Mouse (Mus musculus): ENCODE results near the gene Prune2. TPM values are rescaled to one million over a fixed set of nuclear protein-coding genes. Genes with fewer than 3 reads are reported as not detected.
"Not testable (repeated sequence)": the region's sequence is repeated elsewhere in the genome, so short reads cannot be mapped to it uniquely, and the experiment has no call there.

Gene Prune2
- polyA plus RNA-seq, 1 experiment from 2014 or later: 7.6 TPM

DNA sequence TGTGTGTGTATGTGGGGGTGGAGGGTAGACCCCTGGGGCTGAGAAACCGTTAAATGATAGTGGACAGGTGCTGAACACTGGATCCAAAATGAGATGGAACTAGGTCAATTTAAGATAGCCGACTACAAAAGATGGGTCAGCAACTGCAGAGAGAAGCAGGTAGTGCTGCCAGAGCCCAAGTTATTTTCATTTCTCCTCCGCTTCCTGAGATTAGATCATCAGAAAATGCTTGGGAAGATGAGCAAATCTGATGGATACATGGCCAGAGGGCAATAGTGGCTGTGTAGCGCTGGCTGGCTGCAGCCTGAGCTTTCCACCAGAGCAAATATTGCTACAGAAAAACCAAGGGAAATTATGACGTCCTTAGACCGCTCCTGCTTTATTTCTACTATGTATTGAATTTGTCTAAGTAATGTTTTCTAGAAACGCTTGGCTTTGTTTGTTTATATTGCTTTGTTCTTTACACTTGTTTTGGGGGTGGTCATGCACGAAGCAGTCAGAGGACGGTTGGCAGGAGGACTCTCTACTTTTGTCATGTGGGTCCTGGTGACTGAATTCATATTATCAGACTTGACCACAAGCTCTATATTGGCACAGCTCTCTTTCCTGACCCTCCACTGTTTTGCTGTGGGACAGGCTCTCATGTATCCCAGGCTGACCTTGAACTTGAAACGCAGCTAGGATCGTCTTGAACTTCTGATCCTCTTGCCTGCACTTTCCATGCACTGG is 198.2 kb downstream of the Prune2 start:
- H3K27ac ChIP-seq: no peak overlapping the region
- WGBS: 75% methylated on average over 11 of the region's 11 CpGs
- no peak overlapping the region for H3K9ac ChIP-seq
- no peaks in the 10 kb centered on the region for H3K9me3 ChIP-seq (ENCODE audit: control insufficient read depth, low read length)
- ATAC-seq (ENCODE audit: low FRiP score) (no peak), DNase-seq (ENCODE audit: low spot score) (no peak)
- no peak overlapping the region for H3K4me2 ChIP-seq (replicated peaks)
- H3K36me3 ChIP-seq (replicated peaks; ENCODE audit: control insufficient read depth, insufficient read depth): no peaks in the 10 kb centered on the region
- H3K27me3 ChIP-seq (ENCODE audit: control insufficient read depth, insufficient read depth, low read length): no peaks in the 10 kb centered on the region
- no peak overlapping the region for H3K4me3 ChIP-seq (replicated peaks; ENCODE audit: low read length)
- H3K4me1 ChIP-seq (replicated peaks; ENCODE audit: control insufficient read depth, insufficient read depth, low read length): no peaks in the 10 kb centered on the region

DNA sequence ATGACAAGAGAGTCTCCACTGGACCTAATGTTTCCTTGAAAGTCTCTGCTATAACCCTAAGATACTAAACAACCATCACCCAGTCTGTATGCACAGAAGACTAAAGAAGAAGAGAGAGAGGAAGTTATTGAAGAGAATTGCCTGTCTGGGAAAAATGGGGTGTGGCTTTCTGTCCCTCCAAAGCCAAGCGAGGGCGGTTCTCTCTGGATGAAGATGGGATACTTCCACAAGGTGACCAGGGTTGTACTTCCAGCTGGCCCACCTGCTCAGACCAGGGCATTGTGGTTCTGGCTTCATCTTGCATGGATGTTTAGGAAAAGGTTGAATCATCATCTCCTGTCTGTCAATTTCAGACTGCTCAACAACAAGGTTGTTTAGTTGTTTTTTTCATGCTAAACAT is 199.3 kb downstream of the Prune2 start:
- H3K4me2 ChIP-seq (replicated peaks): no peak overlapping the region
- no peaks in the 10 kb centered on the region for H3K9me3 ChIP-seq (ENCODE audit: control insufficient read depth, low read length)
- ATAC-seq (ENCODE audit: low FRiP score) (no peak), DNase-seq (ENCODE audit: low spot score) (no peak)
- H3K9ac ChIP-seq: no peak overlapping the region
- no peaks in the 10 kb centered on the region for H3K27me3 ChIP-seq (ENCODE audit: control insufficient read depth, insufficient read depth, low read length)
- WGBS: 88% methylated on average over 2 of the region's 2 CpGs
- no peak overlapping the region for H3K4me3 ChIP-seq (replicated peaks; ENCODE audit: low read length)
- no peaks in the 10 kb centered on the region for H3K36me3 ChIP-seq (replicated peaks; ENCODE audit: control insufficient read depth, insufficient read depth)
- H3K27ac ChIP-seq: no peak overlapping the region
- no peaks in the 10 kb centered on the region for H3K4me1 ChIP-seq (replicated peaks; ENCODE audit: control insufficient read depth, insufficient read depth, low read length)

DNA sequence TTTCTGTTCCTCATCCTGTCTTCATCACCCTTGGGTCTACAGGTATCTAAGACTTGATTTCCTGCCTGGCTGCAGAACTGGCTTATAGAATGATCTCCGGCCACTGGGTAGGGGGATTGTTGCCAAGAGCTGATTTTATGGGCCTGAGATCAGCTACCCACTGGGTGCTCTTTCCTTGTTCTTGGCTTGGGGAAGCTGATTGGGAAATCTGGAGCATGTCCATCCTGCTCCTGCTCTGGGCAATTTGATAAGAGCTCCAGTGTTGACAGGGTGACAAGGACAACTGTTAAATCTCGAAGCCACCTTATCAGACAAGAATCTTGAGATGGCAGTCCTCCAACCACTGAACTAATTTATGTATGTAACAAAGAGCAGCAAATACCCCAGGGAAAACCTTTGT is 203.8 kb downstream of the Prune2 start:
- Histone ChIP-seq H3K4me3 (replicated peaks; ENCODE audit: low read length) (no peak overlapping the region), H3K4me1 (replicated peaks; ENCODE audit: control insufficient read depth, insufficient read depth, low read length) (no peaks in the 10 kb centered on the region), H3K36me3 (replicated peaks; ENCODE audit: control insufficient read depth, insufficient read depth) (no peaks in the 10 kb centered on the region), H3K9ac (no peak overlapping the region), H3K4me2 (replicated peaks) (no peak overlapping the region), H3K27me3 (ENCODE audit: control insufficient read depth, insufficient read depth, low read length) (no peaks in the 10 kb centered on the region), H3K9me3 (ENCODE audit: control insufficient read depth, low read length) (no peaks in the 10 kb centered on the region), H3K27ac (no peak overlapping the region)
- WGBS: 75% methylated on average over 2 of the region's 2 CpGs
- ATAC-seq (ENCODE audit: low FRiP score): no peak
- DNase-seq (ENCODE audit: low spot score): no peak

GRCm38 (mm10) chr19:17160231-17160630 is 204.3 kb downstream of the Prune2 start:
- Histone ChIP-seq H3K36me3 (replicated peaks; ENCODE audit: control insufficient read depth, insufficient read depth) (no peaks in the 10 kb centered on the region), H3K4me2 (replicated peaks) (no peak overlapping the region), H3K27ac (no peak overlapping the region), H3K9ac (no peak overlapping the region), H3K4me3 (replicated peaks; ENCODE audit: low read length) (no peak overlapping the region), H3K27me3 (ENCODE audit: control insufficient read depth, insufficient read depth, low read length) (no peaks in the 10 kb centered on the region), H3K4me1 (replicated peaks; ENCODE audit: control insufficient read depth, insufficient read depth, low read length) (no peaks in the 10 kb centered on the region), H3K9me3 (ENCODE audit: control insufficient read depth, low read length) (no peaks in the 10 kb centered on the region)
- ATAC-seq (ENCODE audit: low FRiP score) (no peak), DNase-seq (ENCODE audit: low spot score) (no peak)
- 88% methylated on average over 2 of the region's 2 CpGs for WGBS

- H3K36me3 ChIP-seq (replicated peaks; ENCODE audit: control insufficient read depth, insufficient read depth): no peaks in the 10 kb centered on the region
- no peak for ATAC-seq (ENCODE audit: low FRiP score)
- no peak overlapping the region for H3K9ac ChIP-seq
- H3K4me3 ChIP-seq (replicated peaks; ENCODE audit: low read length): no peak overlapping the region
- H3K4me2 ChIP-seq (replicated peaks): peak overlapping the region; percentile 20
- no peaks in the 10 kb centered on the region for H3K27me3 ChIP-seq (ENCODE audit: control insufficient read depth, insufficient read depth, low read length)
- DNase-seq (ENCODE audit: low spot score): peak; percentile 34
- no peak overlapping the region for H3K27ac ChIP-seq
- WGBS: 19% methylated on average over 13 of the region's 13 CpGs
- no peaks in the 10 kb centered on the region for H3K9me3 ChIP-seq (ENCODE audit: control insufficient read depth, low read length)
- no peaks in the 10 kb centered on the region for H3K4me1 ChIP-seq (replicated peaks; ENCODE audit: control insufficient read depth, insufficient read depth, low read length)
Measured at GRCm38 (mm10) chr19:17163511-17163953, 207.6 kb downstream of the Prune2 start.

- no peak for DNase-seq (ENCODE audit: low spot score)
- Histone ChIP-seq H3K36me3 (replicated peaks; ENCODE audit: control insufficient read depth, insufficient read depth) (no peaks in the 10 kb centered on the region), H3K9me3 (ENCODE audit: control insufficient read depth, low read length) (no peaks in the 10 kb centered on the region), H3K4me1 (replicated peaks; ENCODE audit: control insufficient read depth, insufficient read depth, low read length) (no peaks in the 10 kb centered on the region), H3K27ac (no peak overlapping the region), H3K4me2 (replicated peaks) (no peak overlapping the region), H3K4me3 (replicated peaks; ENCODE audit: low read length) (no peak overlapping the region), H3K27me3 (ENCODE audit: control insufficient read depth, insufficient read depth, low read length) (no peaks in the 10 kb centered on the region), H3K9ac (no peak overlapping the region)
- ATAC-seq (ENCODE audit: low FRiP score): no peak
- WGBS: 88% methylated on average over 7 of the region's 7 CpGs
Measured at GRCm38 (mm10) chr19:17166288-17166687, 210.4 kb downstream of the Prune2 start.

GRCm38 (mm10) chr19:17168186-17168585 is 212.3 kb downstream of the Prune2 start:
- Histone ChIP-seq H3K4me1 (replicated peaks; ENCODE audit: control insufficient read depth, insufficient read depth, low read length) (no peaks in the 10 kb centered on the region), H3K9me3 (ENCODE audit: control insufficient read depth, low read length) (no peaks in the 10 kb centered on the region), H3K36me3 (replicated peaks; ENCODE audit: control insufficient read depth, insufficient read depth) (no peaks in the 10 kb centered on the region), H3K27me3 (ENCODE audit: control insufficient read depth, insufficient read depth, low read length) (no peaks in the 10 kb centered on the region), H3K27ac (no peak overlapping the region), H3K4me2 (replicated peaks) (no peak overlapping the region), H3K4me3 (replicated peaks; ENCODE audit: low read length) (no peak overlapping the region), H3K9ac (no peak overlapping the region)
- ATAC-seq (ENCODE audit: low FRiP score) (no peak), DNase-seq (ENCODE audit: low spot score) (no peak)
- 84% methylated on average over 9 of the region's 9 CpGs for WGBS

DNA sequence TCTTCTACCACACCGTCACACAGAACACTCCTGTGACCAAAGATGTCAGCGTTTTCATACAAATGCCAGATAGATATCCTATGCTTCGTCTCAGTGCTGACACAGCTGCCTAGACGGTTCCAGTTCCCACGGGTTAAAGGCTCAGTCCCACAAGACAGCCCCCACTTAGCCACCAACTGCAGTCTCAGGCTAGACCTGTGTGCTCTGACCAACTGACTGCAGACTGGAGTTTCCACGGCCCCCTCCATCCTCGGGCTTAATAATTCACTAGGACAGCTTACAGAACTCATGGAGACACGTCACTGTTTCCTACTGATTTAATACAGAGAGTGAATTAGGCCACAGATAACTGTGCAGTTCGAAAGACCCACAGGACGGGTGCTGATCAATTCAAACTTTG is 213.8 kb downstream of the Prune2 start:
- Histone ChIP-seq H3K4me3 (replicated peaks; ENCODE audit: low read length) (no peak overlapping the region), H3K4me2 (replicated peaks) (no peak overlapping the region), H3K36me3 (replicated peaks; ENCODE audit: control insufficient read depth, insufficient read depth) (no peaks in the 10 kb centered on the region), H3K9ac (no peak overlapping the region), H3K9me3 (ENCODE audit: control insufficient read depth, low read length) (no peaks in the 10 kb centered on the region), H3K27me3 (ENCODE audit: control insufficient read depth, insufficient read depth, low read length) (no peaks in the 10 kb centered on the region), H3K4me1 (replicated peaks; ENCODE audit: control insufficient read depth, insufficient read depth, low read length) (no peaks in the 10 kb centered on the region), H3K27ac (no peak overlapping the region)
- DNase-seq (ENCODE audit: low spot score) (no peak), ATAC-seq (ENCODE audit: low FRiP score) (no peak)
- WGBS: 80% methylated on average over 10 of the region's 10 CpGs

DNA sequence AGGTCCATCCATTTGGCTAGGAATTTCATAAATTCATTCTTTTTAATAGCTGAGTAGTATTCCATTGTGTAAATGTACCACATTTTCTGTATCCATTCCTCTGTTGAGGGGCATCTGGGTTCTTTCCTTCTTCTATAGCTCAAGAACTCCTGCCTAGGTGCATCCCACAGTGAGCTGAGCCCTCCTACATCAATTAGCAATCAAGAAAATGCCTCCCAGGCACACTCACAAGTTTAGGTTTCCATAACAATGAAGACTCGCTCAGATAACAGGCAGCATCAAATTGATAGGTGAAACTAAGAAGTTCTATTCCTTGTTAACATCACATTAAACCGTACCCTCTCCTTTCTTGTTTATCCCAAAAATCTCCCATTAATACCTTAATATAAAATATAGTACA is 218.6 kb downstream of the Prune2 start:
- H3K27me3 ChIP-seq (ENCODE audit: control insufficient read depth, insufficient read depth, low read length); H3K36me3 ChIP-seq (replicated peaks; ENCODE audit: control insufficient read depth, insufficient read depth); H3K4me3 ChIP-seq (replicated peaks; ENCODE audit: low read length); H3K9me3 ChIP-seq (ENCODE audit: control insufficient read depth, low read length); ATAC-seq (ENCODE audit: low FRiP score); H3K27ac ChIP-seq; H3K4me1 ChIP-seq (replicated peaks; ENCODE audit: control insufficient read depth, insufficient read depth, low read length); H3K9ac ChIP-seq; H3K4me2 ChIP-seq (replicated peaks); DNase-seq (ENCODE audit: low spot score): not testable (repeated sequence)
- 91% methylated on average over 2 of the region's 2 CpGs for WGBS

DNA sequence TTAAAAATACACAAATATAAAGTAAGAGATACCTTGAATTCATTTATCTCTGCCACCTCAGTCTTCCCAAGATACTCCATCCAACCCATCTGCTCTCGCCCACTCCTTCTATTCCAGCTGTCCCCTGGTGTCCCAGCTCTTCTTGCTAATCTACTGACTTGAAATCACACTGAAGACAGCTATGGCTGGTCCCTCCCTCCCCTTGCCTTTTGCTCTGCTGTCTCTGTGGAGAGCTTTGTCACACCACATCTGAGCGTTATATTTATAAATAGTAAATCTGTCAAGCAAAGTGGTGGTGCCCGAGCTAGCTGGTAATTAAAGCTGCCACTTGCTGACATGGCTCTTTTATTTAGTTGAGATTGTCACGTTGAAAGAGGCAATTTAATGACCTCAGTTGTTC is 224.6 kb downstream of the Prune2 start:
- Histone ChIP-seq H3K27me3 (ENCODE audit: control insufficient read depth, insufficient read depth, low read length) (no peaks in the 10 kb centered on the region), H3K9me3 (ENCODE audit: control insufficient read depth, low read length) (no peaks in the 10 kb centered on the region), H3K4me3 (replicated peaks; ENCODE audit: low read length) (no peak overlapping the region), H3K4me2 (replicated peaks) (no peak overlapping the region), H3K9ac (no peak overlapping the region), H3K4me1 (replicated peaks; ENCODE audit: control insufficient read depth, insufficient read depth, low read length) (no peaks in the 10 kb centered on the region), H3K36me3 (replicated peaks; ENCODE audit: control insufficient read depth, insufficient read depth) (no peaks in the 10 kb centered on the region), H3K27ac (no peak overlapping the region)
- no peak for ATAC-seq (ENCODE audit: low FRiP score)
- DNase-seq (ENCODE audit: low spot score): no peak
- 46% methylated on average over 4 of the region's 4 CpGs for WGBS

All from hindbrain, embryonic 14.5 days (tissue).